Mouse (Mus musculus) myocyte (in vitro differentiated cells): ENCODE measurements around the gene Iqsec1. TPM values are rescaled to one million over a fixed set of nuclear protein-coding genes. Genes with fewer than 3 reads are reported as not detected.

Experiments
- H3K27me3 ChIP-seq: one replicate; pipeline ENCODE4 v1.6.1; 2011; ENCODE audit not compliant: control insufficient read depth, insufficient read depth, insufficient read length
- H3K36me3 ChIP-seq: one replicate; pipeline ENCODE4 v1.6.1; 2011; ENCODE audit not compliant: control insufficient read depth, insufficient read depth
- H3K4me2 ChIP-seq: one replicate; pipeline ENCODE4 v1.6.1; 2011; ENCODE audit warnings: low read depth, control low read depth
- H3K4me3 ChIP-seq: one replicate; pipeline ENCODE4 v1.5.1; 2011; ENCODE audit warnings: mild to moderate bottlenecking, control low read depth, moderate library complexity
- H3K79me2 ChIP-seq: one replicate; pipeline ENCODE4 v1.6.1; 2011; ENCODE audit not compliant: control insufficient read depth, insufficient read depth
- H3ac ChIP-seq: one replicate; pipeline ENCODE4 v1.6.1; 2011; ENCODE audit not compliant: control insufficient read depth, insufficient read length
- CEBPB ChIP-seq: IDR thresholded peaks from 2 replicates; pipeline ENCODE4 v1.6.1; 2011; ENCODE audit warnings: mild to moderate bottlenecking, moderate library complexity; ENCODE audit not compliant: poor library complexity, insufficient read depth, severe bottlenecking
- E2F4 ChIP-seq: IDR thresholded peaks from one replicate; pipeline ENCODE4 v1.6.1; 2011; ENCODE audit warnings: mild to moderate bottlenecking, control low read depth, moderate library complexity; ENCODE audit not compliant: insufficient read depth
- MAX ChIP-seq: IDR thresholded peaks from one replicate; pipeline ENCODE4 v1.6.1; 2011; ENCODE audit warnings: low read depth, mild to moderate bottlenecking, control low read depth
- MYOD1 ChIP-seq, 3 experiments: IDR thresholded peaks; one replicate each; pipeline ENCODE4 v1.6.1; 2011; ENCODE audit warnings: control low read depth in 2 of 3, low read depth in 2 of 3, mild to moderate bottlenecking in 2 of 3, moderate library complexity in 1 of 3; ENCODE audit not compliant: insufficient read length in 2 of 3, control insufficient read depth in 1 of 3
- MYOG ChIP-seq, 3 experiments: IDR thresholded peaks; one replicate each; pipeline ENCODE4 v1.6.1; 2011; ENCODE audit warnings: control low read depth in 2 of 3, low read depth in 2 of 3, mild to moderate bottlenecking in 2 of 3; ENCODE audit not compliant: insufficient read length in 2 of 3, control insufficient read depth in 1 of 3, insufficient read depth in 1 of 3
- POLR2A ChIP-seq: IDR thresholded peaks from one replicate; pipeline ENCODE4 v1.6.1; 2011; ENCODE audit warnings: low read depth, mild to moderate bottlenecking, control low read depth, moderate library complexity; ENCODE audit not compliant: insufficient read length
- POLR2AphosphoS2 ChIP-seq: IDR thresholded peaks from one replicate; pipeline ENCODE4 v1.6.1; 2011; ENCODE audit warnings: low read depth, control low read depth; ENCODE audit not compliant: insufficient read length
- REST ChIP-seq: IDR thresholded peaks from one replicate; pipeline ENCODE4 v1.6.1; 2011; ENCODE audit warnings: mild to moderate bottlenecking, control low read depth, moderate library complexity; ENCODE audit not compliant: insufficient read depth, insufficient read length
- SRF ChIP-seq: IDR thresholded peaks from one replicate; pipeline ENCODE4 v1.6.1; 2011; ENCODE audit warnings: low read depth; ENCODE audit not compliant: control insufficient read depth, insufficient read length
- TCF12 ChIP-seq: IDR thresholded peaks from one replicate; pipeline ENCODE4 v1.6.1; 2011; ENCODE audit warnings: mild to moderate bottlenecking, control low read depth; ENCODE audit not compliant: poor library complexity, insufficient read depth, severe bottlenecking
- TCF3 ChIP-seq: IDR thresholded peaks from one replicate; pipeline ENCODE4 v1.6.1; 2011; ENCODE audit warnings: low read depth, control low read depth; ENCODE audit not compliant: insufficient read length
- USF1 ChIP-seq: IDR thresholded peaks from one replicate; pipeline ENCODE4 v1.6.1; 2011; ENCODE audit warnings: low read depth, mild to moderate bottlenecking, control low read depth, moderate library complexity
- polyA plus RNA-seq: library from polyadenylated mRNA; unstranded; fragments of >200 nt; fragmentation: generic; extraction: Trizol; gene quantifications from one replicate; pipeline ENCODE4 v1.2.1, GENCODE M21; 2012; ENCODE audit warnings: missing spikeins

Iqsec1 gene
- polyA plus RNA-seq, 1 experiment = 43.4 TPM

GRCm38 (mm10) chr6:90618821-90619636 is 369.5 kb downstream of the Iqsec1 start:
- Histone ChIP-seq H3ac (no peak overlapping the region), H3K4me3 (no peak overlapping the region), H3K4me2 (no peak overlapping the region), H3K79me2 (no peaks in the 10 kb centered on the region), H3K36me3 (no peaks in the 10 kb centered on the region), H3K27me3 (peaks cover 17% of the 10 kb centered on the region)
- TF ChIP-seq MAX = no peak
- no peak for TF ChIP-seq E2F4
- no peak for TF ChIP-seq POLR2A

- Histone ChIP-seq H3K36me3 (no peaks in the 10 kb centered on the region), H3K4me3 (no peak overlapping the region), H3K27me3 (peaks cover 17% of the 10 kb centered on the region), H3K4me2 (no peak overlapping the region), H3ac (no peak overlapping the region), H3K79me2 (no peaks in the 10 kb centered on the region)
- TF ChIP-seq USF1 (no peak), POLR2AphosphoS2 (no peak), MYOG (IDR thresholded peaks at IDR 0.05; ENCODE audit: control insufficient read depth in 1 of 3, insufficient read depth in 1 of 3, insufficient read length in 2 of 3, low read depth in 2 of 3) (no peak), POLR2A (no peak), TCF3 (no peak), E2F4 (no peak), MAX (no peak), REST (no peak), SRF (no peak), CEBPB (no peak), TCF12 (no peak), MYOD1 (IDR thresholded peaks at IDR 0.05; ENCODE audit: control insufficient read depth in 1 of 3, insufficient read length in 2 of 3, low read depth in 2 of 3) (no peak)
Measured at GRCm38 (mm10) chr6:90618274-90618673, 370.2 kb downstream of the Iqsec1 start.

GRCm38 (mm10) chr6:90616481-90616880 is 372.0 kb downstream of the Iqsec1 start:
- Histone ChIP-seq H3K4me2 (no peak overlapping the region), H3K36me3 (no peaks in the 10 kb centered on the region), H3ac (no peak overlapping the region), H3K4me3 (no peak overlapping the region), H3K27me3 (peaks cover 9% of the 10 kb centered on the region), H3K79me2 (no peaks in the 10 kb centered on the region)
- TF ChIP-seq MAX (no peak), REST (no peak), CEBPB (no peak), POLR2A (no peak), TCF3 (no peak), POLR2AphosphoS2 (no peak), MYOD1 (IDR thresholded peaks at IDR 0.05; ENCODE audit: control insufficient read depth in 1 of 3, insufficient read length in 2 of 3, low read depth in 2 of 3) (no peak), TCF12 (no peak), MYOG (IDR thresholded peaks at IDR 0.05; ENCODE audit: control insufficient read depth in 1 of 3, insufficient read depth in 1 of 3, insufficient read length in 2 of 3, low read depth in 2 of 3) (no peak)

GRCm38 (mm10) chr6:90615991-90616390 is 372.5 kb downstream of the Iqsec1 start:
- Histone ChIP-seq H3K4me3 (no peak overlapping the region), H3K36me3 (no peaks in the 10 kb centered on the region)
- TF ChIP-seq USF1 (no peak), POLR2AphosphoS2 (no peak), MYOD1 (IDR thresholded peaks at IDR 0.05; ENCODE audit: control insufficient read depth in 1 of 3, insufficient read length in 2 of 3, low read depth in 2 of 3) (no peak), TCF12 (no peak), MAX (no peak), E2F4 (no peak), TCF3 (no peak), REST (no peak), CEBPB (no peak), MYOG (IDR thresholded peaks at IDR 0.05; ENCODE audit: control insufficient read depth in 1 of 3, insufficient read depth in 1 of 3, insufficient read length in 2 of 3, low read depth in 2 of 3) (no peak), POLR2A (no peak), SRF (no peak)

GRCm38 (mm10) chr6:90615362-90615761 is 373.1 kb downstream of the Iqsec1 start:
- TF ChIP-seq TCF12 = no peak
- no peak for TF ChIP-seq SRF
- TF ChIP-seq MYOG (IDR thresholded peaks at IDR 0.05; ENCODE audit: control insufficient read depth in 1 of 3, insufficient read depth in 1 of 3, insufficient read length in 2 of 3, low read depth in 2 of 3) = no peak
- TF ChIP-seq POLR2A = no peak
- TF ChIP-seq E2F4 = no peak
- TF ChIP-seq MAX = no peak
- Histone ChIP-seq H3K27me3 (peaks cover 10% of the 10 kb centered on the region), H3K4me3 (no peak overlapping the region), H3ac (no peak overlapping the region), H3K79me2 (no peaks in the 10 kb centered on the region), H3K36me3 (no peaks in the 10 kb centered on the region), H3K4me2 (no peak overlapping the region)

More at GRCm38 (mm10) chr6:90615991-90616390, 372.5 kb downstream of the Iqsec1 start:
- no peak overlapping the region for H3K4me2 ChIP-seq
- no peak overlapping the region for H3ac ChIP-seq
- peaks cover 10% of the 10 kb centered on the region for H3K27me3 ChIP-seq
- H3K79me2 ChIP-seq = no peaks in the 10 kb centered on the region
